Mouse (Mus musculus): ENCODE measurements at regions not wholly inside any gene's neighbourhood (a gene's known extent, or its start where the extent isn't known, plus 50 kb on each side); places are given as distances from the start of the nearest gene placed in this dataset.

GRCm38 (mm10) chr6:103940345-103940744 is 430.0 kb downstream of the Chl1 start:
- no peak for ATAC-seq (replicated peaks; ENCODE audit: low FRiP score, low read depth)
- Histone ChIP-seq H3K36me3 (ENCODE audit: insufficient read depth, low read length) (no peaks in the 10 kb centered on the region), H3K4me2 (ENCODE audit: low read length) (no peak overlapping the region), H3K9ac (ENCODE audit: low read depth, low read length) (no peak overlapping the region), H3K4me3 (replicated peaks; ENCODE audit: low read depth, low read length) (no peak overlapping the region), H3K27ac (no peak overlapping the region), H3K27me3 (ENCODE audit: insufficient read depth, low read length) (no peaks in the 10 kb centered on the region), H3K4me1 (replicated peaks; ENCODE audit: insufficient read depth, low read length) (no peaks in the 10 kb centered on the region), H3K9me3 (replicated peaks; ENCODE audit: low read length) (no peaks in the 10 kb centered on the region)
- DNase-seq (ENCODE audit: low spot score): peak; percentile 46
- 57% methylated on average over 5 of the region's 5 CpGs for WGBS
- no peak for TF ChIP-seq CTCF (IDR thresholded peaks at IDR 0.05; ENCODE audit: low read depth)

DNA sequence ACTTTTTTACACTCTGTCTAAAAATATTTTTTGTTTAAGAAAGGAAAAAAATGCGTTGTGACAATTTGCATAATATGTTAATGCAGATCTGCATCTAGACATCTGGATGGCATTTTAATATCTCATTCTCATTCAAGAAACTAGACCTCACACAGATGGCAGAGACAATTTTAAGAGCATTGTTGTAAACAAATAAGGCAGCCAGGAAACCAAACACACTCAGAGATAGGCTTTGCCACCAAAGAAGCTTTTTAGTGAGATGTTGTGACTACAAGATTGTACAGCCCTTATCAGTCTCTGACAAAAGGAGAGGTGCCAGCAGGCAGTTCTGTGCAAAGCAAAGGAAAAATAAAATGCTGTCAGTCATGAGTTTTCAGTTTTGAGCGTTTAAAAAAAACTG is 434.0 kb downstream of the Chl1 start:
- TF ChIP-seq CTCF (IDR thresholded peaks at IDR 0.05; ENCODE audit: low read depth): no peak
- H3K9ac ChIP-seq (ENCODE audit: low read depth, low read length): no peak overlapping the region
- H3K27me3 ChIP-seq (ENCODE audit: insufficient read depth, low read length): no peaks in the 10 kb centered on the region
- no peaks in the 10 kb centered on the region for H3K9me3 ChIP-seq (replicated peaks; ENCODE audit: low read length)
- H3K27ac ChIP-seq: no peak overlapping the region
- no peak for DNase-seq (ENCODE audit: low spot score)
- H3K4me2 ChIP-seq (ENCODE audit: low read length): no peak overlapping the region
- 75% methylated on average over 2 of the region's 2 CpGs for WGBS
- H3K4me3 ChIP-seq (replicated peaks; ENCODE audit: low read depth, low read length): no peak overlapping the region
- no peaks in the 10 kb centered on the region for H3K4me1 ChIP-seq (replicated peaks; ENCODE audit: insufficient read depth, low read length)
- ATAC-seq (replicated peaks; ENCODE audit: low FRiP score, low read depth): no peak
- no peaks in the 10 kb centered on the region for H3K36me3 ChIP-seq (ENCODE audit: insufficient read depth, low read length)

GRCm38 (mm10) chr6:103947474-103947873 is 437.1 kb downstream of the Chl1 start:
- H3K36me3 ChIP-seq (ENCODE audit: insufficient read depth, low read length): no peaks in the 10 kb centered on the region
- no peaks in the 10 kb centered on the region for H3K9me3 ChIP-seq (replicated peaks; ENCODE audit: low read length)
- H3K27ac ChIP-seq: no peak overlapping the region
- no peak overlapping the region for H3K9ac ChIP-seq (ENCODE audit: low read depth, low read length)
- H3K27me3 ChIP-seq (ENCODE audit: insufficient read depth, low read length): no peaks in the 10 kb centered on the region
- H3K4me3 ChIP-seq (replicated peaks; ENCODE audit: low read depth, low read length): no peak overlapping the region
- DNase-seq (ENCODE audit: low spot score): no peak
- no peak for ATAC-seq (replicated peaks; ENCODE audit: low FRiP score, low read depth)
- no peaks in the 10 kb centered on the region for H3K4me1 ChIP-seq (replicated peaks; ENCODE audit: insufficient read depth, low read length)
- H3K4me2 ChIP-seq (ENCODE audit: low read length): no peak overlapping the region
- no peak for TF ChIP-seq CTCF (IDR thresholded peaks at IDR 0.05; ENCODE audit: low read depth)
- WGBS: 72% methylated on average over 3 of the region's 3 CpGs

GRCm38 (mm10) chr6:103953134-103953771 is 442.9 kb downstream of the Chl1 start:
- H3K4me3 ChIP-seq (replicated peaks; ENCODE audit: low read depth, low read length): no peak overlapping the region
- no peaks in the 10 kb centered on the region for H3K36me3 ChIP-seq (ENCODE audit: insufficient read depth, low read length)
- no peak overlapping the region for H3K9ac ChIP-seq (ENCODE audit: low read depth, low read length)
- H3K27ac ChIP-seq: no peak overlapping the region
- no peaks in the 10 kb centered on the region for H3K9me3 ChIP-seq (replicated peaks; ENCODE audit: low read length)
- ATAC-seq (replicated peaks; ENCODE audit: low FRiP score, low read depth) (no peak), DNase-seq (ENCODE audit: low spot score) (no peak)
- no peak for TF ChIP-seq CTCF (IDR thresholded peaks at IDR 0.05; ENCODE audit: low read depth)
- H3K27me3 ChIP-seq (ENCODE audit: insufficient read depth, low read length): no peaks in the 10 kb centered on the region
- WGBS: 77% methylated on average over 1 of the region's 1 CpGs
- no peak overlapping the region for H3K4me2 ChIP-seq (ENCODE audit: low read length)
- H3K4me1 ChIP-seq (replicated peaks; ENCODE audit: insufficient read depth, low read length): no peaks in the 10 kb centered on the region

- DNase-seq (ENCODE audit: low spot score): no peak
- Histone ChIP-seq H3K4me2 (ENCODE audit: low read length) (no peak overlapping the region), H3K36me3 (ENCODE audit: insufficient read depth, low read length) (no peaks in the 10 kb centered on the region), H3K4me3 (replicated peaks; ENCODE audit: low read depth, low read length) (no peak overlapping the region), H3K9me3 (replicated peaks; ENCODE audit: low read length) (no peaks in the 10 kb centered on the region), H3K4me1 (replicated peaks; ENCODE audit: insufficient read depth, low read length) (no peaks in the 10 kb centered on the region), H3K27ac (no peak overlapping the region), H3K9ac (ENCODE audit: low read depth, low read length) (no peak overlapping the region), H3K27me3 (ENCODE audit: insufficient read depth, low read length) (no peaks in the 10 kb centered on the region)
- TF ChIP-seq CTCF (IDR thresholded peaks at IDR 0.05; ENCODE audit: low read depth): no peak
- ATAC-seq (replicated peaks; ENCODE audit: low FRiP score, low read depth): no peak
- WGBS: 89% methylated on average over 2 of the region's 2 CpGs
Observed at GRCm38 (mm10) chr6:103959002-103959401, 448.6 kb downstream of the Chl1 start.

- no peak overlapping the region for H3K4me2 ChIP-seq (ENCODE audit: low read length)
- WGBS: 67% methylated on average over 1 of the region's 1 CpGs
- H3K4me3 ChIP-seq (replicated peaks; ENCODE audit: low read depth, low read length): no peak overlapping the region
- TF ChIP-seq CTCF (IDR thresholded peaks at IDR 0.05; ENCODE audit: low read depth): no peak
- H3K9ac ChIP-seq (ENCODE audit: low read depth, low read length): no peak overlapping the region
- H3K27me3 ChIP-seq (ENCODE audit: insufficient read depth, low read length): no peaks in the 10 kb centered on the region
- no peaks in the 10 kb centered on the region for H3K4me1 ChIP-seq (replicated peaks; ENCODE audit: insufficient read depth, low read length)
- no peak overlapping the region for H3K27ac ChIP-seq
- no peaks in the 10 kb centered on the region for H3K36me3 ChIP-seq (ENCODE audit: insufficient read depth, low read length)
- DNase-seq (ENCODE audit: low spot score) (peak; percentile 33), ATAC-seq (replicated peaks; ENCODE audit: low FRiP score, low read depth) (no peak)
- H3K9me3 ChIP-seq (replicated peaks; ENCODE audit: low read length): no peaks in the 10 kb centered on the region
Observed at GRCm38 (mm10) chr6:103967811-103968420, 457.5 kb downstream of the Chl1 start.
